Mouse (Mus musculus) ZHBTc4 (cell line): ENCODE results near the gene Zfyve9.

ENCODE experiments used
- DNase-seq: peaks from one replicate; pipeline ENCODE4 v3.0.0-alpha.2; 2011; ENCODE audit warnings: low read depth, low spot score

The Zfyve9 gene

GRCm38 (mm10) chr4:108618586-108618985 is 162.0 kb downstream of the Zfyve9 start:
- DNase-seq: no peak

- no peak for DNase-seq
Observed at GRCm38 (mm10) chr4:108610935-108611334, 169.7 kb downstream of the Zfyve9 start.

- DNase-seq: no peak
Observed at GRCm38 (mm10) chr4:108608651-108609050, 171.9 kb downstream of the Zfyve9 start.

GRCm38 (mm10) chr4:108601870-108602269 is 178.7 kb downstream of the Zfyve9 start:
- DNase-seq: no peak

- DNase-seq: no peak
Observed at GRCm38 (mm10) chr4:108598306-108598705, 182.3 kb downstream of the Zfyve9 start.

GRCm38 (mm10) chr4:108595785-108596184 is 184.8 kb downstream of the Zfyve9 start:
- DNase-seq: no peak

- no peak for DNase-seq
Observed at GRCm38 (mm10) chr4:108593376-108593775, 187.2 kb downstream of the Zfyve9 start.
